Mouse (Mus musculus): ENCODE results near the gene Tm4sf19. TPM values are rescaled to one million over a fixed set of nuclear protein-coding genes. Genes with fewer than 3 reads are reported as not detected.

Tm4sf19 gene
- not detected in 2 replicates for polyA plus RNA-seq (2015; fragmentation: Nextera tagmentation; extraction: Ambion mirVana)

DNA sequence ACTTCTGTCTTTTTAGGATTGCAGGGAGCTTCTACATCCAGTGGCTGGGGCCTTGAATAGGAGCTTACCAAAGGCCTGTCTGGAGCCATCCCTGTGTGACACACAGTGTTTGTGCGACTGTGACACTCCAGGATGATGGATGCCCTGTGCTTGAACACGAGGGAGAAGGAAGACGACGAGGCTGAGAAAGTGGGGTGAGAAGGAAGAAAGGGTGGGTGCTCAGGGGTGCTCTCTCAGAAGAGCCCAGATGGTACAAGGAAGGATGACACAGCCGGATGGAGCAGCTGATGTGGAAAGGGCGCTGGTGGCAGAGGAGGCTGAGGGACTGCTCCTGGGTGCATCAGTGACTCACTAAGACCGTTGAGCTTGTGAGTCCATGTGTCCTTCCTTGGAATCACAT is at the start of gene Tm4sf19:
Gene Tm4sf19 (plus strand): TSS at position 240 of the 400 bp plus-strand sequence.
- no peak for ATAC-seq (ENCODE audit: borderline replicate concordance, extremely low read depth, low FRiP score, low TSS enrichment)
- H3K4me1 ChIP-seq: no peaks in the 10 kb centered on the region
- no peaks in the 10 kb centered on the region for H3K36me3 ChIP-seq
- no peak within 1 kb of the TSS for H3K4me3 ChIP-seq
- no peak within 1 kb of the TSS for H3K27ac ChIP-seq
- no peak within 1 kb of the TSS for H3K9ac ChIP-seq
- no peak within 1 kb of the TSS for H3K4me2 ChIP-seq
- H3K27me3 ChIP-seq: no peaks in the 10 kb centered on the region
- no peaks in the 10 kb centered on the region for H3K9me3 ChIP-seq
- whole genome bisulfite sequencing: 50% methylated on average over 7 of the region's 7 CpGs

DNA sequence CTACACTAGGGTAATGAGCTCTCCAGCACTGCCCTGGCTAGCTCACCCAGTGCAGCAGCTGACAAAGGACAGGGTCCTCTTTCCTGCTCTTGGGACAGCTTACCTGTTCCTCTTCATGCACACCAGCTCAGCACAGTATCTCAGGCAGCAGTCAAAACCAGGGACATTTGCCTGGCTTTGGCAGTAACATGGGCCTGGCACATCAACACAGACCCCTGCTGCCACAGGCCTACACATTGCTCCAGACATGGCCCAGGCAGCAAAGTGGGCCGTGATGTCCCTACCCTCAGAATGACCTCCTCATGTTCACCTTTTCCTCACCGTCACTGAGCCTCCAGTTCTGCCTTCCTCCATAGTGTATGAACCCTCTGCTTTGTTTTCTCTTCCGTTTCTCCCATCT is 49.5 kb upstream of the Tm4sf19 start:
- H3K27ac ChIP-seq: no peak overlapping the region
- H3K9me3 ChIP-seq: no peaks in the 10 kb centered on the region
- peaks cover 19% of the 10 kb centered on the region for H3K36me3 ChIP-seq
- H3K9ac ChIP-seq: no peak overlapping the region
- no peak overlapping the region for H3K4me2 ChIP-seq
- no peak for ATAC-seq (ENCODE audit: borderline replicate concordance, extremely low read depth, low FRiP score, low TSS enrichment)
- no peak overlapping the region for H3K4me3 ChIP-seq
- H3K4me1 ChIP-seq: 0 out of 2 replicates have a peak, but pooled peaks cover 3% of the 10 kb centered on the region
- H3K27me3 ChIP-seq: no peaks in the 10 kb centered on the region
- WGBS: 64% methylated on average over 3 of the region's 3 CpGs

DNA sequence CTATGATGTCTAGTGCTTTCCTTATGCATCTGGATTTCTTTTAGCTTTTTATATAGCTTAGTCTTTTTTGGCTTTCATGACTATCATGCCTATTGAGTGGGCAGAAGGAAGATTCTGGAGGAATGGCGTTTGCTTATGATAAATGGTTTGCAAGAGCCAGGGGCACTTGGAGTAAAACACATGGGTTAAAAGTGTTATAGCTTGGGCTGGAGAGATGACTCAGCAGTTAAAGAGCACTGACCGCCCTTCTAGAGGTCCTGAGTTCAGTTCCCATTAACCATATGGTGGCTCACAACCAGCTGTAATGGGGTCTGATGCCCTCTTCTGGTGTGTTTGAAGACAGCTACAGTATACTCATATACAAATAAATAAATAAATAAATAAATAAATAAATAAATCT is 36.8 kb upstream of the Tm4sf19 start:
- no peak overlapping the region for H3K9ac ChIP-seq
- no peaks in the 10 kb centered on the region for H3K27me3 ChIP-seq
- no peaks in the 10 kb centered on the region for H3K9me3 ChIP-seq
- H3K4me2 ChIP-seq: no peak overlapping the region
- no peaks in the 10 kb centered on the region for H3K4me1 ChIP-seq
- WGBS: 68% methylated on average over 2 of the region's 2 CpGs
- H3K27ac ChIP-seq: no peak overlapping the region
- no peak overlapping the region for H3K4me3 ChIP-seq
- ATAC-seq (ENCODE audit: borderline replicate concordance, extremely low read depth, low FRiP score, low TSS enrichment): no peak
- peaks cover 16% of the 10 kb centered on the region; the same call in 1 of the 2 replicates for H3K36me3 ChIP-seq

DNA sequence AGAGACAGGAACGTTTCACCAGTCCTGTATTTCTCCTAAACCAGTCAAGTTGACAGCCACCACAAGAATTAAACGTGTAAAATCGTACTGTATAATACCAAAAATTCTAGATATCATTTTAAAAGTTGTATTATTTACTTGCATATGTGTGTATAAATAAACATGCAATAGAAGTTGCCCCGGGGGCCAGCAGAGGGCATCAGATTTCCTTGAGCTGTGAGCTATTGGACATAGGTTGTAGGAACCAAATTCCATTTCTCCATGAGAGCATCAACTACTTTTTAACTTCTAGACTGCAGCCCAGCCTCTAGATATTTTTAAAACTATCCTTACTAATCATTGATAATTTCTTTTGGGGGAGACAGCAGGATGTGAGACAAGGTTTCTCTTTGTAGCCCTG is 29.0 kb upstream of the Tm4sf19 start:
- Histone ChIP-seq H3K9me3 (no peaks in the 10 kb centered on the region), H3K4me1 (no peaks in the 10 kb centered on the region), H3K9ac (no peak overlapping the region), H3K4me2 (no peak overlapping the region), H3K4me3 (no peak overlapping the region), H3K27me3 (no peaks in the 10 kb centered on the region), H3K27ac (no peak overlapping the region), H3K36me3 (peaks cover 57% of the 10 kb centered on the region)
- WGBS: 83% methylated on average over 4 of the region's 4 CpGs
- no peak for ATAC-seq (ENCODE audit: borderline replicate concordance, extremely low read depth, low FRiP score, low TSS enrichment)

DNA sequence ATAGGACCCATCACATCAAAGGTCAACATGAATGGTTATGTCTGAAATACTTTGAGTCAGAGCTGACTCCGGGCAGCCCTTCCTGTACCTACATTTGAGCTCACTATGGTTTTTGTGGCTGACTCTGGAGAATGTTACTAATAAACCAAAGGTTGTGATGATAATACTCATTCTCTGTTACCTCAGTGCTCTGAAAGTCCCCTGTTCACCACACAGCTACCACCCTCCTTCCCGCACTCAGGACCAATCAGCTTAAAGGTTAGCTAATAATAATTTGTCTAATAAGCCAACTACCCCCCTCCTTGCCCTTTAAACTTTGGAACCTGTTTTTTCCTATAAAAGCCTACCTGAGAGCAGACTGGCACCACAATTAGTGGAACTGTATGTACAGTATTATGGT is 20.7 kb upstream of the Tm4sf19 start:
- Histone ChIP-seq H3K27ac (no peak overlapping the region), H3K4me1 (no peaks in the 10 kb centered on the region), H3K4me2 (no peak overlapping the region), H3K9ac (no peak overlapping the region), H3K9me3 (no peaks in the 10 kb centered on the region), H3K4me3 (no peak overlapping the region), H3K27me3 (no peaks in the 10 kb centered on the region), H3K36me3 (peaks cover 81% of the 10 kb centered on the region)
- 92% methylated on average over 2 of the region's 2 CpGs for WGBS
- no peak for ATAC-seq (ENCODE audit: borderline replicate concordance, extremely low read depth, low FRiP score, low TSS enrichment)

DNA sequence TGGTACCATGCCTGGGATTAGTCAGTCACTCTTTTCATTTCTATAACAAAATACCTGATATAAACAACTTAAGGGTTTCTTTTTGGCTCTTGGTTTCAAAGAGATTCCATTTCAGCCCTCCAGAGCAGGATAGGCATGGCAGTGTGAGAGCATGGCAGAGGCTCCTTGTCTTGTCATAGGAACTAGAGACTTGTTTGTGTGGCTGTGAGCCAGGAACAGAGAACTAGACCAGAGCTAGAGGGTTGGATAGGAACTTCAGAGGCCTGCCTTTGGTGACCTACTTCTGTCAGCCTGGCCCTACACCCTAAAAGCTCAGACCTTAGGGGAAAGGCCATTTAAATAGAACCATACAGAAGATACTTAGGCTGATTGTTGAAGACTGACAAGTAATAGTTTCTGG is 17.4 kb upstream of the Tm4sf19 start:
- Histone ChIP-seq H3K4me2 (no peak overlapping the region), H3K4me1 (no peaks in the 10 kb centered on the region), H3K9ac (no peak overlapping the region), H3K27me3 (no peaks in the 10 kb centered on the region), H3K4me3 (no peak overlapping the region), H3K36me3 (peaks cover 76% of the 10 kb centered on the region), H3K27ac (no peak overlapping the region), H3K9me3 (no peaks in the 10 kb centered on the region)
- ATAC-seq (ENCODE audit: borderline replicate concordance, extremely low read depth, low FRiP score, low TSS enrichment): no peak

DNA sequence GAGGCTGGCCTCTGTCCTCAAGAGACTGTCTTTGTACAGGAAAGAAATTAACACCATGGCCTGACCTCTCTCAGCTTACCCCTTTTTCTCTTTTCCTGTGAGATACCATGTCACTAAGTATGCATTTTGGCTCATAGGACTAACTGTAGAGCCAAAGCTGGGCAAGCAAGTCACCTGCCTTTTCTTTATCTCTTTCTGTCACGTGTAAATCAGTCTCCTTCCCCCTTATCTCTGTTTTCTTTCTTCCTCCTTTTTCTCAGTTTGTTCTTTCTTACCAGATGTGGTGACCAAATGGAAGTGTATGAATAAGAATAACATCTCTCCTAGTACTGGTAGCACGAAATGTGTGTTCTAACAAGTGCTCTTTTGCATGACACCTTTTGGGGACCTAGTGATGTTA is 15.4 kb upstream of the Tm4sf19 start:
- Histone ChIP-seq H3K4me3 (no peak overlapping the region), H3K27ac (no peak overlapping the region), H3K36me3 (peaks cover 59% of the 10 kb centered on the region), H3K27me3 (no peaks in the 10 kb centered on the region), H3K9me3 (no peaks in the 10 kb centered on the region), H3K4me1 (no peaks in the 10 kb centered on the region), H3K9ac (no peak overlapping the region), H3K4me2 (no peak overlapping the region)
- no peak for ATAC-seq (ENCODE audit: borderline replicate concordance, extremely low read depth, low FRiP score, low TSS enrichment)
- 80% methylated on average over 2 of the region's 2 CpGs for WGBS

DNA sequence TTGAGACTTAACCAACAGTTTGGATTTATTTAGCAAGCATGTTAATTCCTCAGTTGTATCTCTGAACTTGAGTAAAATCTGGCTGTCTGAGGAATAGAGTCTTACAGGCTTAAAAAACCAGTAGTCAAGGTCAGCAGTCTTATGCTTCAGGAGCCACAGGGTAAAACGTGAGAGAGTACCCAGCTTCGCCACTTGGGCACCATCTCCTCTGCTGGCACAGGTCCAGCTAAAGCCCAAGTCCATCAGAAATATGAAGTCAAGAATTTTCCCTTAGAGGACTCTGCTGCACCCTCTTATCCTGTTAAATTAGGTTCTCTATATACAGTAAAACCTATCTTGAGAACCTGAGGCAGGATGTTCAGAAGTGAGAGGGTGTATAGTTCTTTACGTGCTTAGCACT is 13.5 kb upstream of the Tm4sf19 start:
- Histone ChIP-seq H3K4me2 (no peak overlapping the region), H3K4me1 (no peaks in the 10 kb centered on the region), H3K27ac (no peak overlapping the region), H3K9ac (no peak overlapping the region), H3K9me3 (no peaks in the 10 kb centered on the region), H3K27me3 (no peaks in the 10 kb centered on the region), H3K36me3 (peaks cover 54% of the 10 kb centered on the region), H3K4me3 (no peak overlapping the region)
- ATAC-seq (ENCODE audit: borderline replicate concordance, extremely low read depth, low FRiP score, low TSS enrichment): no peak
- WGBS: 80% methylated on average over 3 of the region's 3 CpGs

DNA sequence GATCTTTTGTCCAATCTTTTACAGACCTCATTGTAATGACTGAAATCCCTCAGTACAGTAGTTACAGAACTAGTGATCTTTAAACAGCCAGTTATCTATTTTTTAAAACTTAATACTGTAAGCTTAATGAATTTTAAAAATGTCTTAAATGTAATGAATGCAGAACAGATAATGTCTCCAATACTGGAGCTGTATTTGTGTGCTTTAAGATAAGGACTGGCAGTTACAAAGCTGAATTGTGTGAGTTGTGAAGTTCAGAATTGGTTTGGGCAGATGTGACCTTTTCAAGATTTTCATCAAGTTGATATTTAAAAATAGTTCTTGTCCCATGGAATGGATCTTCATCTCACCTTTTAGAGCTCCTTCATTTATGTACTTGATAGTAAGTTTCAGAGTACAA is 11.3 kb upstream of the Tm4sf19 start:
- no peak overlapping the region for H3K27ac ChIP-seq
- no peak overlapping the region for H3K9ac ChIP-seq
- no peaks in the 10 kb centered on the region for H3K4me1 ChIP-seq
- H3K36me3 ChIP-seq: peaks cover 40% of the 10 kb centered on the region
- H3K4me2 ChIP-seq: no peak overlapping the region
- H3K27me3 ChIP-seq: no peaks in the 10 kb centered on the region
- ATAC-seq (ENCODE audit: borderline replicate concordance, extremely low read depth, low FRiP score, low TSS enrichment): no peak
- H3K4me3 ChIP-seq: no peak overlapping the region
- H3K9me3 ChIP-seq: no peaks in the 10 kb centered on the region

DNA sequence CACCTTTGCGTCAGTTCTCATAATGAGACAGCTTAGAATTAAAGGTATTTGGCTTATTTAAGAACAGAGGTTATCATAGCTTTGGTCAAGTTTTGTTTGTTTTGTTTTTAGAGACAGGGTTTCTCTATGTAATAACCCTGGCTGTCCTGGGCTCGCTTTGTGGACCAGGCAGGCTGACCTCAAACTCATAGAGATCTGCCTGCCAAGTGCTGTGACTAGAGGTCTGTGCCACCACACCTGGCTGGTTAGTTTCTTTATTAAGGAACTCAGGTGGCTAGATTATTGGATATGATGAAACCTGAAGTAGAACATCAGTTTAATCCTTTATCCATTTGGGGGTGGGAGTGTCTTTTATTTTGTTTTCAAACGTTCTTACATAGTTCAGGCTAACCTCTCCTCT is 10.5 kb upstream of the Tm4sf19 start:
- Histone ChIP-seq H3K36me3 (peaks cover 37% of the 10 kb centered on the region), H3K9me3 (no peaks in the 10 kb centered on the region), H3K4me3 (no peak overlapping the region), H3K9ac (no peak overlapping the region), H3K27ac (no peak overlapping the region), H3K27me3 (no peaks in the 10 kb centered on the region), H3K4me1 (no peaks in the 10 kb centered on the region), H3K4me2 (no peak overlapping the region)
- no peak for ATAC-seq (ENCODE audit: borderline replicate concordance, extremely low read depth, low FRiP score, low TSS enrichment)
- 68% methylated on average over 3 of the region's 3 CpGs for WGBS

DNA sequence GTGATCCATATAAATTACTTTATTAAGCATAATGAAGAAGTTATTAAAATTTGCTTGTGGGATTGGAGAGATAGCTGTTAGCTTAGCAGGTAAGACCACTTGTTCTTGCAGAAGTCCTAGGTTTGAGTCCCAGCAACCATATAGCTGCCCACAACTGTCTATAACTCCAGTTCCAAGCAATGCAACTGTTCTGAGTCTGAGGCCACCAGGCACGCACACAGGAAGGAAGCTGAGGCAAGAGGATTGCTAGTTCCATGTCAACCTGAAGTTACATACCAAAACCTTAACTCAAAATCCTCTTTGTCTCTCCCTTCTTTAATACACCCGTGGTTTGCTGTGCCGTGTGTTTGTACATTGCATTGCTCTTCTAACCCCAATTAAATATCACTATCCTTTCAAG is 9.4 kb upstream of the Tm4sf19 start:
- no peaks in the 10 kb centered on the region for H3K9me3 ChIP-seq
- no peak overlapping the region for H3K27ac ChIP-seq
- H3K4me2 ChIP-seq: no peak overlapping the region
- no peak overlapping the region for H3K9ac ChIP-seq
- no peaks in the 10 kb centered on the region for H3K4me1 ChIP-seq
- no peaks in the 10 kb centered on the region for H3K27me3 ChIP-seq
- no peak overlapping the region for H3K4me3 ChIP-seq
- no peak for ATAC-seq (ENCODE audit: borderline replicate concordance, extremely low read depth, low FRiP score, low TSS enrichment)
- H3K36me3 ChIP-seq: peaks cover 27% of the 10 kb centered on the region
- WGBS: 92% methylated on average over 3 of the region's 3 CpGs

DNA sequence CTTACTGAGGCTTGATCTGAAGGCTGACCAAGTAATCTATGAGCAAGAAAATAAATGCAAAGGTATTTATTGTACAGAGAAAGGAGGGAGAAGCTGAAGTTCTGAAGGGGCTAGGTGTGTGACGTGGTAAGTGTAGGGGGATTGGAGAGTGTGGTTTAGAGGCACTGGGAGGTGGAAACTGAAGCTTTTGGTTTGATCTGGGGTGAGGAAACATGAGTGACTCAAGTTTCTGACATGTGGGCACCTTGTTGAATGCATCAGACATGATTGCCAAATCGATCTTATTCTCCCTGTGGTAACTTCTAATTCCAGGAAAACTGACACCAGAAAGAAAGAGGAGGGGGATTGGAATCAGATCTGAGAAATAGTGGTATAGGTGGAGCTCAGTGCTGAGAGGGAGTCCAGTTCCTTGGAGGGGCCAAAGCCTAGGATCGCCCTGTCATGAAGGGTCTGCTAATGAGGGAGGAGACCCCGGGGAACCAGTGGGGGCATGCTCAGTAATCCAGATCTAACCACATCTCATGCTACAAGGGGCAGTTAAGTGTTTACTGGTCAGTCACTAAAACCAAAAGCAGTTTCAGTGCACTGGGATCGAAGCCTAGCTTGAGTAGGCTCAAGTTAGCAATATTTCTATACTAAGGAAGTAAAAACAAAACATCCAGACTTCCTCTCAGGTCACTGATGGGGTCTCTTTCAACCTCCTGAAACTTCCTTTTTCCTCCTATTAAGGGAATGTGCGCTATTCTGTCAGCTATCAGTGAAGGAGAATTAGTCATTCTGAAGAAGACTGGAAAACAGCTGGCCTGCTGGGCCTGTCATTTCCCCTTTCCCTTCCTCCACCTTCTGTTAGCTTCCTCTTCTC is 4.4 kb upstream of the Tm4sf19 start:
- Histone ChIP-seq H3K4me2 (no peak overlapping the region), H3K4me1 (no peaks in the 10 kb centered on the region), H3K9me3 (no peaks in the 10 kb centered on the region), H3K4me3 (no peak overlapping the region), H3K9ac (no peak overlapping the region), H3K36me3 (peaks cover 11% of the 10 kb centered on the region), H3K27ac (no peak overlapping the region), H3K27me3 (no peaks in the 10 kb centered on the region)
- 61% methylated on average over 6 of the region's 6 CpGs for WGBS
- no peak for ATAC-seq (ENCODE audit: borderline replicate concordance, extremely low read depth, low FRiP score, low TSS enrichment)

DNA sequence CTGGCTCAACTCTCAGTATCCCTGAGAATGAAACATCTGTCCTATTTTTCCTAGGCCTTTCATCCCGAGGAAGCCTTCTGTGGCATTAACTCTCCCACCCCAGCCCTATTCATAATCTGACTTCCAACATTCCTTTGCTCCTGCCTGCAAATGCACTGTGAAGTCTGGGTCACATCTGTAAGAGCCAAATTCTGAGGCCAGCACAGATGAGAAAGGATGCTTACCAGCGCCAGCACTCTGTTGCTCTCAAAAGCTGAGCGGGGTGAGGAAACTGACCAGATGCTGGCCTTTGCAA is 3.8 kb upstream of the Tm4sf19 start:
- Histone ChIP-seq H3K9ac (no peak overlapping the region), H3K4me1 (no peaks in the 10 kb centered on the region), H3K4me3 (no peak overlapping the region), H3K36me3 (peaks cover 7% of the 10 kb centered on the region; the same call in 1 of the 2 replicates), H3K9me3 (no peaks in the 10 kb centered on the region), H3K4me2 (no peak overlapping the region), H3K27ac (no peak overlapping the region), H3K27me3 (no peaks in the 10 kb centered on the region)
- no peak for ATAC-seq (ENCODE audit: borderline replicate concordance, extremely low read depth, low FRiP score, low TSS enrichment)
- 46% methylated on average over 3 of the region's 3 CpGs for WGBS
